In genomic region chr10:80880901-80881300, GRCm38 (mm10) we compare ENCODE assay signal across 15 mouse cellular contexts. TPM values are rescaled to one million over a fixed set of nuclear protein-coding genes. Genes with fewer than 3 reads are reported as not detected.
DNase-seq lines count a peak whose midpoint lies in the region; ATAC-seq lines count a peak whose summit lies in the region.
"Had no signal": no experiment of that assay in that cellular context is flagged by ENCODE, and none has a peak within 500 bp of the region (broad histone marks: within the 10 kb centered on the region; RNA-seq: fewer than 3 reads in every experiment).

No protein-coding gene starts in this region.

- WGBS in liver, embryonic 16.5 days (ENCODE audit: insufficient replicate concordance): 55% methylated on average over 2 of the region's 2 CpGs

- peak; percentile 55 for DNase-seq in CD4-positive, CD25-positive, alpha-beta regulatory T cell, adult 2 months (ENCODE audit: low read depth, low spot score)
- DNase-seq in CD4-positive helper T cell, adult 2 months (ENCODE audit: low read depth, low spot score): peak; percentile 40
- DNase-seq in ZHBTc4 (ENCODE audit: low read depth, low spot score): peak; percentile 50
- DNase-seq in thymus, postnatal 10 days (ENCODE audit: low spot score in 2 of 2): no peak
- no peak for DNase-seq in yolk sac, embryonic 10.5 days (ENCODE audit: low spot score)
- DNase-seq in frontal cortex, adult 2 months (ENCODE audit: extremely low spot score in 1 of 2, low spot score in 1 of 2): no peak

- no peak for ATAC-seq in CD4-positive, CD25-positive, alpha-beta regulatory T cell, adult 4 months
- no peak for ATAC-seq in liver, embryonic 16.5 days (ENCODE audit: low read depth)

- no peaks in the 10 kb centered on the region for H3K9me3 ChIP-seq in liver, embryonic 16.5 days (replicated peaks; ENCODE audit: control insufficient read depth, low read length)
- H3K9me3 ChIP-seq: embryonic facial prominence, embryonic 12.5 days; heart, embryonic 15.5 days; hindbrain, embryonic 15.5 days; neural tube, embryonic 12.5 days had no signal

- H3K27ac ChIP-seq in liver, embryonic 16.5 days (ENCODE audit: low read length): peak overlapping the region; percentile 45
- H3K27ac ChIP-seq: embryonic facial prominence, embryonic 12.5 days; heart, adult 2 months; heart, embryonic 15.5 days; hindbrain, embryonic 15.5 days; neural tube, embryonic 12.5 days had no signal

- no peak overlapping the region for H3K9ac ChIP-seq in liver, embryonic 16.5 days (ENCODE audit: low read depth, low read length)
- H3K9ac ChIP-seq: embryonic facial prominence, embryonic 12.5 days; heart, embryonic 15.5 days; hindbrain, embryonic 15.5 days; neural tube, embryonic 12.5 days had no signal

- no peaks in the 10 kb centered on the region for H3K36me3 ChIP-seq in liver, embryonic 16.5 days (ENCODE audit: control insufficient read depth, insufficient read depth)
- H3K36me3 ChIP-seq: embryonic facial prominence, embryonic 12.5 days; heart, embryonic 15.5 days; hindbrain, embryonic 15.5 days; neural tube, embryonic 12.5 days had no signal

- H3K27me3 ChIP-seq in liver, embryonic 16.5 days (ENCODE audit: control insufficient read depth, insufficient read depth, low read depth, low read length): no peaks in the 10 kb centered on the region
- H3K27me3 ChIP-seq: embryonic facial prominence, embryonic 12.5 days; hindbrain, embryonic 15.5 days; neural tube, embryonic 12.5 days had no signal

- no peak overlapping the region for H3K4me3 ChIP-seq in liver, embryonic 16.5 days (ENCODE audit: low read depth, low read length)
- H3K4me3 ChIP-seq: embryonic facial prominence, embryonic 12.5 days; heart, adult 2 months; heart, embryonic 15.5 days; hindbrain, embryonic 15.5 days; neural tube, embryonic 12.5 days had no signal

- peak overlapping the region; percentile 25; the same call in 1 of the 2 replicates for H3K4me2 ChIP-seq in liver, embryonic 16.5 days (ENCODE audit: low read depth, low read length)
- H3K4me2 ChIP-seq: embryonic facial prominence, embryonic 12.5 days; heart, embryonic 15.5 days; hindbrain, embryonic 15.5 days; midbrain, embryonic 11.5 days; neural tube, embryonic 12.5 days had no signal

- peaks cover 23% of the 10 kb centered on the region for H3K4me1 ChIP-seq in liver, embryonic 16.5 days (ENCODE audit: control insufficient read depth, low read depth, low read length)
- H3K4me1 ChIP-seq: embryonic facial prominence, embryonic 12.5 days; hindbrain, embryonic 15.5 days; neural tube, embryonic 12.5 days had no signal

RNA-seq across cellular contexts. Expression of gene Tmprss9, which starts 9.3 kb away (rescaled TPM):
- not detected for polyA plus RNA-seq in CD4-positive, CD25-positive, alpha-beta regulatory T cell, adult 4 months (2017; shearing (Covaris generic))
- polyA plus RNA-seq in liver, embryonic 16.5 days (2015; fragmentation: Nextera tagmentation; extraction: Ambion mirVana): 0.04 TPM in 1 of 2 replicates, not detected in the other
- polyA plus RNA-seq in frontal cortex, adult 2 months (2012; rRNA removed): 0.16 and 0.17 TPM in 2 replicates
- polyA plus RNA-seq: lung, postnatal 0 days; midbrain, embryonic 11.5 days had no signal

RNA-seq across cellular contexts. Expression of gene Timm13, which starts 19.9 kb away (rescaled TPM):
- 100 to 1,000 TPM; 212 to 257 TPM for polyA plus RNA-seq in CD4-positive, CD25-positive, alpha-beta regulatory T cell, adult 4 months (2017; shearing (Covaris generic))
- polyA plus RNA-seq in liver, embryonic 16.5 days (2015; fragmentation: Nextera tagmentation; extraction: Ambion mirVana): 151 and 160 TPM in 2 replicates
- polyA plus RNA-seq in frontal cortex, adult 2 months (2012; rRNA removed): 192 and 231 TPM in 2 replicates

RNA-seq across cellular contexts. Expression of gene Sppl2b, which starts 25.8 kb away (rescaled TPM):
- polyA plus RNA-seq in CD4-positive, CD25-positive, alpha-beta regulatory T cell, adult 4 months (2017; shearing (Covaris generic)): 10 to 100 TPM; 12.2 to 22.2 TPM
- 60.4 and 65.3 TPM in 2 replicates for polyA plus RNA-seq in liver, embryonic 16.5 days (2015; fragmentation: Nextera tagmentation; extraction: Ambion mirVana)
- 72.2 and 75.1 TPM in 2 replicates for polyA plus RNA-seq in frontal cortex, adult 2 months (2012; rRNA removed)

RNA-seq across cellular contexts. Expression of gene Lsm7, which starts 25.9 kb away (rescaled TPM):
- polyA plus RNA-seq in CD4-positive, CD25-positive, alpha-beta regulatory T cell, adult 4 months (2017; shearing (Covaris generic)): 100 to 1,000 TPM; 198 to 233 TPM
- 92.5 and 108 TPM in 2 replicates for polyA plus RNA-seq in liver, embryonic 16.5 days (2015; fragmentation: Nextera tagmentation; extraction: Ambion mirVana)
- 230 and 259 TPM in 2 replicates for polyA plus RNA-seq in frontal cortex, adult 2 months (2012; rRNA removed)

RNA-seq across cellular contexts. Expression of gene Lingo3, which starts 37.1 kb away (rescaled TPM):
- polyA plus RNA-seq in CD4-positive, CD25-positive, alpha-beta regulatory T cell, adult 4 months (2017; shearing (Covaris generic)): not detected
- polyA plus RNA-seq in liver, embryonic 16.5 days (2015; fragmentation: Nextera tagmentation; extraction: Ambion mirVana): not detected in 2 replicates
- 16.0 and 20.3 TPM in 2 replicates for polyA plus RNA-seq in frontal cortex, adult 2 months (2012; rRNA removed)
- polyA plus RNA-seq: lung, postnatal 0 days had no signal

Comparison
In these comparisons a context has a peak if more than half of its experiments do, and no peak if none do; other contexts are left out.
1. DNase-seq: peak in CD4-positive, CD25-positive, alpha-beta regulatory T cell, adult 2 months (single experiment), CD4-positive helper T cell, adult 2 months (single experiment) and ZHBTc4 (single experiment); none in thymus, postnatal 10 days (0 of 2), yolk sac, embryonic 10.5 days (single experiment) and frontal cortex, adult 2 months (0 of 2).